Mouse (Mus musculus): ENCODE measurements around the gene Tmem131.
"Not testable (repeated sequence)": the region's sequence is repeated elsewhere in the genome, so short reads cannot be mapped to it uniquely, and the experiment has no call there.

Tmem131 gene

GRCm38 (mm10) chr1:36919728-36920127 lies 23.7 kb downstream of the Tmem131 start:
- no peak for DNase-seq (ENCODE audit: low spot score in 2 of 2)

- no peak for DNase-seq (ENCODE audit: low spot score in 2 of 2)
Observed at GRCm38 (mm10) chr1:36917423-36917822, 26.0 kb downstream of the Tmem131 start.

GRCm38 (mm10) chr1:36915200-36915580 lies 28.3 kb downstream of the Tmem131 start:
- DNase-seq (ENCODE audit: low spot score in 2 of 2), result no peak

- no peak for DNase-seq (ENCODE audit: low spot score in 2 of 2)
Observed at GRCm38 (mm10) chr1:36914455-36915199, 28.8 kb downstream of the Tmem131 start.

GRCm38 (mm10) chr1:36913806-36914205 lies 29.7 kb downstream of the Tmem131 start:
- DNase-seq (ENCODE audit: low spot score in 2 of 2), result no peak

GRCm38 (mm10) chr1:36912239-36912638 lies 31.2 kb downstream of the Tmem131 start:
- DNase-seq (ENCODE audit: low spot score in 2 of 2), result no peak

GRCm38 (mm10) chr1:36911603-36912002 lies 31.9 kb downstream of the Tmem131 start:
- DNase-seq (ENCODE audit: low spot score in 2 of 2), result no peak

GRCm38 (mm10) chr1:36910397-36910796 lies 33.1 kb downstream of the Tmem131 start:
- DNase-seq (ENCODE audit: low spot score in 2 of 2), result no peak

GRCm38 (mm10) chr1:36909965-36910364 lies 33.5 kb downstream of the Tmem131 start:
- not testable (repeated sequence) for DNase-seq (ENCODE audit: low spot score in 2 of 2)

- DNase-seq (ENCODE audit: low spot score in 2 of 2), result no peak
Observed at GRCm38 (mm10) chr1:36905216-36905615, 38.2 kb downstream of the Tmem131 start.

GRCm38 (mm10) chr1:36904489-36904888 lies 39.0 kb downstream of the Tmem131 start:
- DNase-seq (ENCODE audit: low spot score in 2 of 2), result no peak

- DNase-seq (ENCODE audit: low spot score in 2 of 2), result no peak
Observed at GRCm38 (mm10) chr1:36904084-36904451, 39.4 kb downstream of the Tmem131 start.

- no peak for DNase-seq (ENCODE audit: low spot score in 2 of 2)
Observed at GRCm38 (mm10) chr1:36903376-36904083, 39.9 kb downstream of the Tmem131 start.

GRCm38 (mm10) chr1:36902533-36903315 lies 40.7 kb downstream of the Tmem131 start:
- no peak for DNase-seq (ENCODE audit: low spot score in 2 of 2)

GRCm38 (mm10) chr1:36899622-36900021 lies 43.8 kb downstream of the Tmem131 start:
- DNase-seq (ENCODE audit: low spot score in 2 of 2), result no peak

GRCm38 (mm10) chr1:36896423-36896822 lies 47.0 kb downstream of the Tmem131 start:
- no peak for DNase-seq (ENCODE audit: low spot score in 2 of 2)

GRCm38 (mm10) chr1:36895452-36895851 lies 48.0 kb downstream of the Tmem131 start:
- DNase-seq (ENCODE audit: low spot score in 2 of 2), result no peak

- DNase-seq (ENCODE audit: low spot score in 2 of 2), result no peak
Observed at GRCm38 (mm10) chr1:36894136-36894535, 49.3 kb downstream of the Tmem131 start.

- DNase-seq (ENCODE audit: low spot score in 2 of 2), result not testable (repeated sequence)
Observed at GRCm38 (mm10) chr1:36893720-36894119, 49.7 kb downstream of the Tmem131 start.

- DNase-seq (ENCODE audit: low spot score in 2 of 2), result no peak
Observed at GRCm38 (mm10) chr1:36893146-36893545, 50.3 kb downstream of the Tmem131 start.

- no peak for DNase-seq (ENCODE audit: low spot score in 2 of 2)
Observed at GRCm38 (mm10) chr1:36892461-36892860, 51.0 kb downstream of the Tmem131 start.

GRCm38 (mm10) chr1:36889016-36889415 lies 54.5 kb downstream of the Tmem131 start:
- DNase-seq (ENCODE audit: low spot score in 2 of 2), result no peak
